Mouse (Mus musculus): ENCODE measurements around the gene Mab21l3.
"Not testable (repeated sequence)": the region's sequence is repeated elsewhere in the genome, so short reads cannot be mapped to it uniquely, and the experiment has no call there.

The Mab21l3 gene

GRCm38 (mm10) chr3:101839327-101839726 lies 9.4 kb downstream of the Mab21l3 start:
- no peak for DNase-seq

GRCm38 (mm10) chr3:101836971-101837370 lies 11.8 kb downstream of the Mab21l3 start:
- DNase-seq, result no peak

GRCm38 (mm10) chr3:101836532-101836931 lies 12.2 kb downstream of the Mab21l3 start:
- no peak for DNase-seq

GRCm38 (mm10) chr3:101836045-101836444 lies 12.7 kb downstream of the Mab21l3 start:
- DNase-seq, result peak; percentile 84

GRCm38 (mm10) chr3:101831189-101831858 lies 17.4 kb downstream of the Mab21l3 start:
- DNase-seq, result peak; percentile 79

GRCm38 (mm10) chr3:101829881-101830616 lies 18.7 kb downstream of the Mab21l3 start:
- DNase-seq, result no peak

GRCm38 (mm10) chr3:101828595-101828994 lies 20.2 kb downstream of the Mab21l3 start:
- no peak for DNase-seq

- DNase-seq, result no peak
Measured at GRCm38 (mm10) chr3:101827220-101827715, 21.5 kb downstream of the Mab21l3 start.

GRCm38 (mm10) chr3:101824338-101824737 lies 24.4 kb downstream of the Mab21l3 start:
- DNase-seq, result peak; percentile 87

- DNase-seq, result no peak
Measured at GRCm38 (mm10) chr3:101822052-101822451, 26.7 kb downstream of the Mab21l3 start.

- DNase-seq, result not testable (repeated sequence)
Measured at GRCm38 (mm10) chr3:101820708-101821107, 28.1 kb downstream of the Mab21l3 start.

- no peak for DNase-seq
Measured at GRCm38 (mm10) chr3:101816006-101816405, 32.8 kb downstream of the Mab21l3 start.

GRCm38 (mm10) chr3:101814790-101815189 lies 34.0 kb downstream of the Mab21l3 start:
- DNase-seq, result peak; percentile 45

- DNase-seq, result peak; percentile 76
Measured at GRCm38 (mm10) chr3:101812341-101812962, 36.3 kb downstream of the Mab21l3 start.

GRCm38 (mm10) chr3:101811931-101812330 lies 36.8 kb downstream of the Mab21l3 start:
- DNase-seq, result no peak

- no peak for DNase-seq
Measured at GRCm38 (mm10) chr3:101807646-101808045, 41.1 kb downstream of the Mab21l3 start.

- no peak for DNase-seq
Measured at GRCm38 (mm10) chr3:101806941-101807340, 41.8 kb downstream of the Mab21l3 start.

- DNase-seq, result peak; percentile 96
Measured at GRCm38 (mm10) chr3:101806149-101806548, 42.6 kb downstream of the Mab21l3 start.

- DNase-seq, result peak; percentile 97
Measured at GRCm38 (mm10) chr3:101805562-101806004, 43.2 kb downstream of the Mab21l3 start.

GRCm38 (mm10) chr3:101804971-101805561 lies 43.7 kb downstream of the Mab21l3 start:
- no peak for DNase-seq

- DNase-seq, result no peak
Measured at GRCm38 (mm10) chr3:101804331-101804730, 44.4 kb downstream of the Mab21l3 start.

GRCm38 (mm10) chr3:101803764-101804163 lies 45.0 kb downstream of the Mab21l3 start:
- DNase-seq, result no peak

GRCm38 (mm10) chr3:101802746-101803145 lies 46.0 kb downstream of the Mab21l3 start:
- DNase-seq, result no peak

All from kidney, adult 9 months (tissue).